14 mouse cellular contexts compared by ENCODE assay signal in genomic region chr14:14971056-14971455, GRCm38 (mm10).
A peak's percentile ranks its signal among the peaks of the same experiment; 100 is the strongest.
DNase-seq lines count a peak whose midpoint lies in the region; ATAC-seq lines count a peak whose summit lies in the region.
"Had no signal": no experiment of that assay in that cellular context is flagged by ENCODE, and none has a peak within 500 bp of the region (broad histone marks: within the 10 kb centered on the region; RNA-seq: fewer than 3 reads in every experiment).

No protein-coding gene starts in this region.

- DNase-seq in heart, postnatal 25 days (ENCODE audit: low spot score): no peak
- DNase-seq in B cell, adult 2 months: peak; percentile 2 to 7
- DNase-seq in urinary bladder, postnatal 4 days (ENCODE audit: low spot score in 2 of 2): no peak
- DNase-seq in right cerebral cortex, postnatal 4 days: no peak
- DNase-seq in cerebellum, adult 8-10 months: no peak
- DNase-seq: cerebellum, postnatal 25 days; kidney, postnatal 10 days; layer of hippocampus, postnatal 36 days had no signal

- no peak overlapping the region for H3K4me2 ChIP-seq in heart, embryonic 11.5 days
- H3K4me2 ChIP-seq: limb, embryonic 12.5 days had no signal

- WGBS in heart, embryonic 11.5 days (ENCODE audit: insufficient replicate concordance): 33% methylated on average over 4 of the region's 4 CpGs

- intact Hi-C loops in heart, postnatal 25 days (cut with DNase I): no loop called here

- no peak overlapping the region for H3K9ac ChIP-seq in heart, embryonic 11.5 days (ENCODE audit: low read depth, low read length)
- H3K9ac ChIP-seq: limb, embryonic 12.5 days had no signal

- no peak overlapping the region for H3K4me3 ChIP-seq in heart, embryonic 11.5 days (ENCODE audit: low read depth, low read length)
- H3K4me3 ChIP-seq in megakaryocyte, embryonic 14.5 days (replicated peaks): peak overlapping the region; percentile 42
- H3K4me3 ChIP-seq: limb, embryonic 12.5 days had no signal

- no peaks in the 10 kb centered on the region for H3K36me3 ChIP-seq in heart, embryonic 11.5 days (ENCODE audit: control insufficient read depth, insufficient read depth, low read length)
- H3K36me3 ChIP-seq in megakaryocyte, embryonic 14.5 days (replicated peaks; ENCODE audit: low read length): no peaks in the 10 kb centered on the region
- H3K36me3 ChIP-seq: limb, embryonic 12.5 days had no signal

- ATAC-seq in heart, embryonic 11.5 days (replicated peaks; ENCODE audit: insufficient number of reproducible peaks, low FRiP score, low TSS enrichment): 0 out of 2 replicates have a peak, but pooled peaks have one; percentile 31
- ATAC-seq in granulocyte monocyte progenitor cell, adult 5-6 weeks (replicated peaks; ENCODE audit: poor library complexity, severe bottlenecking): peak; percentile 99
- ATAC-seq: hindbrain, embryonic 16.5 days had no signal

- H3K9me3 ChIP-seq in heart, embryonic 11.5 days (replicated peaks; ENCODE audit: control insufficient read depth, low read length): no peaks in the 10 kb centered on the region
- no peaks in the 10 kb centered on the region for H3K9me3 ChIP-seq in megakaryocyte, embryonic 14.5 days
- H3K9me3 ChIP-seq: limb, embryonic 12.5 days had no signal

- no peaks in the 10 kb centered on the region for H3K4me1 ChIP-seq in heart, embryonic 11.5 days (ENCODE audit: control insufficient read depth, insufficient read depth, low read length)
- H3K4me1 ChIP-seq in megakaryocyte, embryonic 14.5 days: peaks cover 17% of the 10 kb centered on the region
- H3K4me1 ChIP-seq: limb, embryonic 12.5 days had no signal

- no peak overlapping the region for H3K27ac ChIP-seq in heart, embryonic 11.5 days (ENCODE audit: low read depth, low read length)
- H3K27ac ChIP-seq: limb, embryonic 12.5 days; macrophage had no signal

- no peaks in the 10 kb centered on the region for H3K27me3 ChIP-seq in heart, embryonic 11.5 days (ENCODE audit: control insufficient read depth, insufficient read depth, low read length)
- H3K27me3 ChIP-seq in megakaryocyte, embryonic 14.5 days (replicated peaks): no peaks in the 10 kb centered on the region
- H3K27me3 ChIP-seq: limb, embryonic 12.5 days had no signal

Comparison
In these comparisons a context has a peak if more than half of its experiments do, and no peak if none do; other contexts are left out.
1. DNase-seq: peak in B cell, adult 2 months (2 of 2); none in heart, postnatal 25 days (single experiment), urinary bladder, postnatal 4 days (0 of 2), right cerebral cortex, postnatal 4 days (single experiment) and cerebellum, adult 8-10 months (single experiment).